Mouse (Mus musculus): Measurements from ENCODE around the gene Adam22. TPM values are rescaled to one million over a fixed set of nuclear protein-coding genes. Genes with fewer than 3 reads are reported as not detected.

Adam22 gene
- polyA plus RNA-seq, 1 experiment from 2014 or later, result 11.5 TPM

GRCm38 (mm10) chr5:8356326-8356725, 11.6 kb downstream of the Adam22 start:
- Histone ChIP-seq H3K36me3 (ENCODE audit: control insufficient read depth, insufficient read depth, low read length) (no peaks in the 10 kb centered on the region), H3K4me3 (ENCODE audit: control insufficient read depth in 1 of 2, insufficient read depth in 1 of 2, low read depth in 1 of 2, low read length in 2 of 2) (no peak overlapping the region), H3K27me3 (ENCODE audit: control insufficient read depth, insufficient read depth, low read length) (no peaks in the 10 kb centered on the region), H3K4me1 (ENCODE audit: control insufficient read depth in 2 of 2, insufficient read depth in 2 of 2, low read length in 2 of 2) (peaks cover 15 to 18% of the 10 kb centered on the region in 2 experiments), H3K9me3 (ENCODE audit: control insufficient read depth, low read length) (no peaks in the 10 kb centered on the region), H3K9ac (ENCODE audit: low read length) (no peak overlapping the region), H3K4me2 (ENCODE audit: low read length) (no peak overlapping the region), H3K27ac (replicated peaks in 1 of 2; ENCODE audit: control insufficient read depth in 1 of 2, insufficient read depth in 1 of 2, low read depth in 2 of 2, low read length in 2 of 2) (peak overlapping the region; percentile 24 to 69)
- 0 out of 2 replicates have a peak, but pooled peaks have one; percentile 33 for ATAC-seq (ENCODE audit: insufficient number of reproducible peaks, insufficient read depth, low FRiP score, low read depth)
- WGBS, result 2% methylated on average over 2 of the region's 2 CpGs

GRCm38 (mm10) chr5:8349557-8349956, 18.4 kb downstream of the Adam22 start:
- no peak overlapping the region for H3K27ac ChIP-seq (replicated peaks in 1 of 2; ENCODE audit: control insufficient read depth in 1 of 2, insufficient read depth in 1 of 2, low read depth in 2 of 2, low read length in 2 of 2)
- H3K4me2 ChIP-seq (ENCODE audit: low read length), result no peak overlapping the region
- H3K4me3 ChIP-seq (ENCODE audit: control insufficient read depth in 1 of 2, insufficient read depth in 1 of 2, low read depth in 1 of 2, low read length in 2 of 2), result no peak overlapping the region
- H3K9ac ChIP-seq (ENCODE audit: low read length), result no peak overlapping the region
- WGBS, result 74% methylated on average over 10 of the region's 10 CpGs
- no peaks in the 10 kb centered on the region for H3K4me1 ChIP-seq (ENCODE audit: control insufficient read depth in 2 of 2, insufficient read depth in 2 of 2, low read length in 2 of 2)
- H3K9me3 ChIP-seq (ENCODE audit: control insufficient read depth, low read length), result no peaks in the 10 kb centered on the region
- no peak for ATAC-seq (ENCODE audit: insufficient number of reproducible peaks, insufficient read depth, low FRiP score, low read depth)
- no peaks in the 10 kb centered on the region for H3K27me3 ChIP-seq (ENCODE audit: control insufficient read depth, insufficient read depth, low read length)
- no peaks in the 10 kb centered on the region for H3K36me3 ChIP-seq (ENCODE audit: control insufficient read depth, insufficient read depth, low read length)

- H3K4me2 ChIP-seq (ENCODE audit: low read length), result no peak overlapping the region
- no peaks in the 10 kb centered on the region for H3K4me1 ChIP-seq (ENCODE audit: control insufficient read depth in 2 of 2, insufficient read depth in 2 of 2, low read length in 2 of 2)
- no peaks in the 10 kb centered on the region for H3K9me3 ChIP-seq (ENCODE audit: control insufficient read depth, low read length)
- H3K27me3 ChIP-seq (ENCODE audit: control insufficient read depth, insufficient read depth, low read length), result no peaks in the 10 kb centered on the region
- no peak overlapping the region for H3K9ac ChIP-seq (ENCODE audit: low read length)
- ATAC-seq (ENCODE audit: insufficient number of reproducible peaks, insufficient read depth, low FRiP score, low read depth), result no peak
- no peak overlapping the region for H3K4me3 ChIP-seq (ENCODE audit: control insufficient read depth in 1 of 2, insufficient read depth in 1 of 2, low read depth in 1 of 2, low read length in 2 of 2)
- no peaks in the 10 kb centered on the region for H3K36me3 ChIP-seq (ENCODE audit: control insufficient read depth, insufficient read depth, low read length)
- no peak overlapping the region for H3K27ac ChIP-seq (replicated peaks in 1 of 2; ENCODE audit: control insufficient read depth in 1 of 2, insufficient read depth in 1 of 2, low read depth in 2 of 2, low read length in 2 of 2)
These were observed 21.6 kb downstream of the Adam22 start for GRCm38 (mm10) chr5:8346329-8346728.

DNA sequence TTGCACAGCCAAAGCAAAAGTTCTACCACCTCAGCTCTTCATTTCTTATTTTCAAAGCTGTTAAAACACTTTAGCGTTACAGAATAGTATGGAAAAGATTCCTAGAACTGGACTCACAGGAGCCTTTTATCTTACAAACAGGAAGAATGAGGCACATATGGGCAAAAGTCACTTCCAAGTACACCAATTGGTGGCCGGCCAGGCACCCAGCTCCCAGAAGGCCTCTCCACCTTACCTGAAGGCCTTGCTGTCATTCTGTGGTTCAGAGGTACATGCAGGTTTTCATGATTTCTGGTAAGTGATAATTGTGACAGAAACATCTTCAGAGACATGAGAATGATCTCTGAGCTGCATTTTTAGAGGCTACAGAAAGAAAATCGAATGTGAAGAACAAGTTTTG, 24.7 kb downstream of the Adam22 start:
- Histone ChIP-seq H3K36me3 (ENCODE audit: control insufficient read depth, insufficient read depth, low read length) (no peaks in the 10 kb centered on the region), H3K4me1 (ENCODE audit: control insufficient read depth in 2 of 2, insufficient read depth in 2 of 2, low read length in 2 of 2) (no peaks in the 10 kb centered on the region), H3K27me3 (ENCODE audit: control insufficient read depth, insufficient read depth, low read length) (no peaks in the 10 kb centered on the region), H3K9me3 (ENCODE audit: control insufficient read depth, low read length) (no peaks in the 10 kb centered on the region), H3K4me2 (ENCODE audit: low read length) (no peak overlapping the region), H3K9ac (ENCODE audit: low read length) (no peak overlapping the region), H3K4me3 (ENCODE audit: control insufficient read depth in 1 of 2, insufficient read depth in 1 of 2, low read depth in 1 of 2, low read length in 2 of 2) (no peak overlapping the region), H3K27ac (replicated peaks in 1 of 2; ENCODE audit: control insufficient read depth in 1 of 2, insufficient read depth in 1 of 2, low read depth in 2 of 2, low read length in 2 of 2) (no peak overlapping the region)
- ATAC-seq (ENCODE audit: insufficient number of reproducible peaks, insufficient read depth, low FRiP score, low read depth), result no peak
- WGBS, result 75% methylated on average over 3 of the region's 3 CpGs

GRCm38 (mm10) chr5:8341676-8342075, 26.3 kb downstream of the Adam22 start:
- no peak overlapping the region for H3K9ac ChIP-seq (ENCODE audit: low read length)
- no peaks in the 10 kb centered on the region for H3K27me3 ChIP-seq (ENCODE audit: control insufficient read depth, insufficient read depth, low read length)
- no peak overlapping the region for H3K4me3 ChIP-seq (ENCODE audit: control insufficient read depth in 1 of 2, insufficient read depth in 1 of 2, low read depth in 1 of 2, low read length in 2 of 2)
- H3K9me3 ChIP-seq (ENCODE audit: control insufficient read depth, low read length), result no peaks in the 10 kb centered on the region
- no peak overlapping the region for H3K27ac ChIP-seq (replicated peaks in 1 of 2; ENCODE audit: control insufficient read depth in 1 of 2, insufficient read depth in 1 of 2, low read depth in 2 of 2, low read length in 2 of 2)
- 87% methylated on average over 4 of the region's 4 CpGs for WGBS
- no peaks in the 10 kb centered on the region for H3K4me1 ChIP-seq (ENCODE audit: control insufficient read depth in 2 of 2, insufficient read depth in 2 of 2, low read length in 2 of 2)
- ATAC-seq (ENCODE audit: insufficient number of reproducible peaks, insufficient read depth, low FRiP score, low read depth), result no peak
- no peaks in the 10 kb centered on the region for H3K36me3 ChIP-seq (ENCODE audit: control insufficient read depth, insufficient read depth, low read length)
- no peak overlapping the region for H3K4me2 ChIP-seq (ENCODE audit: low read length)

- 81% methylated on average over 4 of the region's 4 CpGs for WGBS
- ATAC-seq (ENCODE audit: insufficient number of reproducible peaks, insufficient read depth, low FRiP score, low read depth), result no peak
- no peaks in the 10 kb centered on the region for H3K4me1 ChIP-seq (ENCODE audit: control insufficient read depth in 2 of 2, insufficient read depth in 2 of 2, low read length in 2 of 2)
- no peak overlapping the region for H3K9ac ChIP-seq (ENCODE audit: low read length)
- H3K4me3 ChIP-seq (ENCODE audit: control insufficient read depth in 1 of 2, insufficient read depth in 1 of 2, low read depth in 1 of 2, low read length in 2 of 2), result no peak overlapping the region
- no peaks in the 10 kb centered on the region for H3K36me3 ChIP-seq (ENCODE audit: control insufficient read depth, insufficient read depth, low read length)
- H3K27ac ChIP-seq (replicated peaks in 1 of 2; ENCODE audit: control insufficient read depth in 1 of 2, insufficient read depth in 1 of 2, low read depth in 2 of 2, low read length in 2 of 2), result no peak overlapping the region
- H3K27me3 ChIP-seq (ENCODE audit: control insufficient read depth, insufficient read depth, low read length), result no peaks in the 10 kb centered on the region
- no peaks in the 10 kb centered on the region for H3K9me3 ChIP-seq (ENCODE audit: control insufficient read depth, low read length)
- H3K4me2 ChIP-seq (ENCODE audit: low read length), result no peak overlapping the region
These were observed 40.2 kb downstream of the Adam22 start for GRCm38 (mm10) chr5:8327645-8328269.

DNA sequence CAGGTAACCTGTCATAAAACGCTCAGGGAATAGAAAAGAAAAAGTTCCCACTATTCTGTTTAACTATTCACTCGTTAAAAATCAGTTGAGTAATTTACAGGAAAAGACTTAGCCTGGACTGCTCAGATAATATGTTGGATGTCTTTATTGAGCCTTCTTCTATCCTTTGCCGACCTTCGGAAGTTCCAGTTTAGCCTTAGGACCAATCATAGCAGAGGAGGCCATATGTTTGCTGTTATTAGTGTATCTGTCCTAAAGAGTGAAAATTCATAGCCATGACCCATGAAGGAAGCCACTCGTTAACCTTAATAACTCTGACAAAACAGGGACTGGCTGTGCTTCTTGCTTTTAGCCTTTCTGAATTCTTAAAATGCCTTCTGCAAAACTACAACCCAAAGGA, 41.3 kb downstream of the Adam22 start:
- H3K9ac ChIP-seq (ENCODE audit: low read length), result no peak overlapping the region
- no peaks in the 10 kb centered on the region for H3K9me3 ChIP-seq (ENCODE audit: control insufficient read depth, low read length)
- WGBS, result 76% methylated on average over 5 of the region's 5 CpGs
- no peaks in the 10 kb centered on the region for H3K4me1 ChIP-seq (ENCODE audit: control insufficient read depth in 2 of 2, insufficient read depth in 2 of 2, low read length in 2 of 2)
- no peak overlapping the region for H3K4me3 ChIP-seq (ENCODE audit: control insufficient read depth in 1 of 2, insufficient read depth in 1 of 2, low read depth in 1 of 2, low read length in 2 of 2)
- no peaks in the 10 kb centered on the region for H3K36me3 ChIP-seq (ENCODE audit: control insufficient read depth, insufficient read depth, low read length)
- no peaks in the 10 kb centered on the region for H3K27me3 ChIP-seq (ENCODE audit: control insufficient read depth, insufficient read depth, low read length)
- ATAC-seq (ENCODE audit: insufficient number of reproducible peaks, insufficient read depth, low FRiP score, low read depth), result no peak
- H3K4me2 ChIP-seq (ENCODE audit: low read length), result no peak overlapping the region
- no peak overlapping the region for H3K27ac ChIP-seq (replicated peaks in 1 of 2; ENCODE audit: control insufficient read depth in 1 of 2, insufficient read depth in 1 of 2, low read depth in 2 of 2, low read length in 2 of 2)

DNA sequence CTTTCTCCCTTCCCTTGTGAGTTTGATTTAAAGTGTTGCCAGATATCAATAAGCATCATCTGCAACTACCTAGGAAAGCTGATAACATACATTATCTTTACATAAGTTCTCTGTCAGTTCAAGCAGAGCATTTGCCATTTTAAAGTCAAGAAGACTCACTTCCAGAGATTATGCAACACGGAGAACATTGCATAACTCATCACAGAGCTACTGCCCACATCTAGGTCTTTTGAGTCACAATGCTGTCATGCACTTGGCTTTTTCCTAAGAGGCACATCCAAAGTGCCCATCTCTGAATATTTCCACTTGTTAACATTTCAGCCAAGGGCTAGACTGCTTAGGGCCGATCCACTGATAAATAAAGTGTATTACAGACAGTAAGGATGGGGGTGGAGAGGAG, 55.6 kb downstream of the Adam22 start:
- H3K9me3 ChIP-seq (ENCODE audit: control insufficient read depth, low read length), result no peaks in the 10 kb centered on the region
- H3K4me2 ChIP-seq (ENCODE audit: low read length), result no peak overlapping the region
- no peaks in the 10 kb centered on the region for H3K4me1 ChIP-seq (ENCODE audit: control insufficient read depth in 2 of 2, insufficient read depth in 2 of 2, low read length in 2 of 2)
- H3K36me3 ChIP-seq (ENCODE audit: control insufficient read depth, insufficient read depth, low read length), result no peaks in the 10 kb centered on the region
- no peak overlapping the region for H3K9ac ChIP-seq (ENCODE audit: low read length)
- 83% methylated on average over 2 of the region's 2 CpGs for WGBS
- H3K27me3 ChIP-seq (ENCODE audit: control insufficient read depth, insufficient read depth, low read length), result no peaks in the 10 kb centered on the region
- H3K27ac ChIP-seq (replicated peaks in 1 of 2; ENCODE audit: control insufficient read depth in 1 of 2, insufficient read depth in 1 of 2, low read depth in 2 of 2, low read length in 2 of 2), result no peak overlapping the region
- ATAC-seq (ENCODE audit: insufficient number of reproducible peaks, insufficient read depth, low FRiP score, low read depth), result no peak
- no peak overlapping the region for H3K4me3 ChIP-seq (ENCODE audit: control insufficient read depth in 1 of 2, insufficient read depth in 1 of 2, low read depth in 1 of 2, low read length in 2 of 2)
